Mouse (Mus musculus) thymus, adult 2 months (tissue): ENCODE data around the gene Synj2. TPM values are rescaled to one million over a fixed set of nuclear protein-coding genes. Genes with fewer than 3 reads are reported as not detected.

Experiments used
- DNase-seq: peaks from one replicate; pipeline ENCODE4 v3.0.0; 2021
- H3K27ac ChIP-seq: fragments of 200-500 bp; 2 replicates; pipeline ENCODE4 v1.5.1; 2012; ENCODE audit warnings: low read length, control low read depth; ENCODE audit not compliant: control insufficient read depth, insufficient read depth
- H3K27me3 ChIP-seq: fragments of 200-500 bp; 2 replicates; pipeline ENCODE4 v1.6.1; 2012; ENCODE audit warnings: mild to moderate bottlenecking, low read length, moderate library complexity, mixed read lengths; ENCODE audit not compliant: control insufficient read depth, insufficient read depth
- H3K36me3 ChIP-seq: fragments of 200-500 bp; 2 replicates; pipeline ENCODE4 v1.6.1; 2012; ENCODE audit warnings: mild to moderate bottlenecking, low read length, moderate library complexity; ENCODE audit not compliant: control insufficient read depth, insufficient read depth
- H3K4me1 ChIP-seq: fragments of 200-500 bp; replicated peaks from 2 replicates; pipeline ENCODE4 v1.6.1; 2012; ENCODE audit warnings: low read length; ENCODE audit not compliant: control insufficient read depth, insufficient read depth
- H3K4me3 ChIP-seq: fragments of 200-500 bp; 2 replicates; pipeline ENCODE4 v1.5.1; 2012; ENCODE audit warnings: mild to moderate bottlenecking, low read length, control low read depth, moderate library complexity; ENCODE audit not compliant: control insufficient read depth, insufficient read depth
- CTCF ChIP-seq: fragments of 200-500 bp; IDR thresholded peaks from 2 replicates; pipeline ENCODE4 v1.5.1; 2012; ENCODE audit warnings: mild to moderate bottlenecking, control low read depth, low read length, moderate library complexity, borderline replicate concordance; ENCODE audit not compliant: control insufficient read depth, poor library complexity, insufficient read depth; ENCODE audit errors: extremely low read depth
- POLR2A ChIP-seq: fragments of 200-500 bp; IDR thresholded peaks from 2 replicates; pipeline ENCODE4 v1.6.1; 2012; ENCODE audit warnings: mild to moderate bottlenecking, low read length, control low read depth, moderate library complexity; ENCODE audit not compliant: control insufficient read depth, poor library complexity, insufficient read depth; ENCODE audit errors: extremely low read depth
- WGBS: fragments of 180-500 bp; shearing (Covaris S2); methylation state at CpG from one replicate; pipeline ENCODE4 v1.1.7; 2018; 5-methylcytosine and 5-hydroxymethylcytosine counted together
- polyA plus RNA-seq: library from polyadenylated mRNA; depleted of rRNA; stranded (reverse); fragments of >200 nt; gene quantifications from 2 replicates; pipeline ENCODE4 v1.2.3, GENCODE M21; 2012

Synj2 gene
- polyA plus RNA-seq, 1 experiment, result 9.0 TPM

- TF ChIP-seq CTCF (no peak), POLR2A (no peak)
- DNase-seq, result peak; percentile 89
- H3K27ac ChIP-seq, result peak overlapping the region; percentile 13; the same call in 1 of the 2 replicates
- under 1% methylated on average over 30 of the region's 30 CpGs for WGBS
- H3K27me3 ChIP-seq, result no peaks in the 10 kb centered on the region
- H3K36me3 ChIP-seq, result no peaks in the 10 kb centered on the region
- peak overlapping the region; percentile 44 for H3K4me3 ChIP-seq
- peaks cover 18% of the 10 kb centered on the region for H3K4me1 ChIP-seq
Observed at GRCm38 (mm10) chr17:5934554-5935324, 6.3 kb upstream of the Synj2 start.

- Histone ChIP-seq H3K4me3 (no peak overlapping the region), H3K27ac (peak overlapping the region; percentile 13; the same call in 1 of the 2 replicates), H3K27me3 (no peaks in the 10 kb centered on the region), H3K36me3 (no peaks in the 10 kb centered on the region), H3K4me1 (peaks cover 20% of the 10 kb centered on the region)
- TF ChIP-seq POLR2A (no peak), CTCF (no peak)
- WGBS, result 22% methylated on average over 3 of the region's 3 CpGs
- no peak for DNase-seq
Observed at GRCm38 (mm10) chr17:5935680-5936079, 5.4 kb upstream of the Synj2 start.

GRCm38 (mm10) chr17:5936276-5936675 is 4.8 kb upstream of the Synj2 start:
- no peak overlapping the region for H3K27ac ChIP-seq
- no peak for DNase-seq
- TF ChIP-seq CTCF (no peak), POLR2A (no peak)
- H3K4me1 ChIP-seq, result peaks cover 21% of the 10 kb centered on the region
- no peaks in the 10 kb centered on the region for H3K27me3 ChIP-seq
- WGBS, result 48% methylated on average over 14 of the region's 14 CpGs
- no peaks in the 10 kb centered on the region for H3K36me3 ChIP-seq
- no peak overlapping the region for H3K4me3 ChIP-seq

- Histone ChIP-seq H3K4me1 (peaks cover 25% of the 10 kb centered on the region), H3K27me3 (no peaks in the 10 kb centered on the region), H3K36me3 (no peaks in the 10 kb centered on the region), H3K4me3 (no peak overlapping the region), H3K27ac (no peak overlapping the region)
- DNase-seq, result no peak
- TF ChIP-seq POLR2A (no peak), CTCF (no peak)
- WGBS, result 72% methylated on average over 2 of the region's 2 CpGs
Observed at GRCm38 (mm10) chr17:5937441-5937840, 3.6 kb upstream of the Synj2 start.

GRCm38 (mm10) chr17:5939871-5940270 is 1.2 kb upstream of the Synj2 start:
- H3K36me3 ChIP-seq, result no peaks in the 10 kb centered on the region
- TF ChIP-seq CTCF (no peak), POLR2A (no peak)
- H3K4me1 ChIP-seq, result peaks cover 21% of the 10 kb centered on the region
- WGBS, result 85% methylated on average over 12 of the region's 12 CpGs
- no peak overlapping the region for H3K27ac ChIP-seq
- no peaks in the 10 kb centered on the region for H3K27me3 ChIP-seq
- no peak for DNase-seq
- no peak overlapping the region for H3K4me3 ChIP-seq

- Histone ChIP-seq H3K4me1 (peaks cover 14% of the 10 kb centered on the region), H3K4me3 (peak overlapping the region; percentile 19; the same call in 1 of the 2 replicates), H3K27me3 (no peaks in the 10 kb centered on the region), H3K27ac (no peak overlapping the region), H3K36me3 (no peaks in the 10 kb centered on the region)
- TF ChIP-seq POLR2A (no peak), CTCF (peak; percentile 76; the same call in 1 of the 2 replicates)
- 2% methylated on average over 32 of the region's 38 CpGs for WGBS
- DNase-seq, result peak; percentile 92
Observed at GRCm38 (mm10) chr17:5940792-5941191, 288 bp upstream of the Synj2 start.
